Mouse (Mus musculus) liver, postnatal 0 days (tissue): ENCODE measurements around the gene Lmbrd2.

Experiments
- CTCF ChIP-seq: sonication (generic); IDR thresholded peaks from 2 replicates; pipeline ENCODE4 v1.5.1; 2016; ENCODE audit warnings: antibody characterized with exemption, low read depth
- EP300 ChIP-seq: IDR thresholded peaks from 2 replicates; pipeline ENCODE4 v1.6.1; 2016; ENCODE audit warnings: antibody characterized with exemption, low read depth, mild to moderate bottlenecking

DNA sequence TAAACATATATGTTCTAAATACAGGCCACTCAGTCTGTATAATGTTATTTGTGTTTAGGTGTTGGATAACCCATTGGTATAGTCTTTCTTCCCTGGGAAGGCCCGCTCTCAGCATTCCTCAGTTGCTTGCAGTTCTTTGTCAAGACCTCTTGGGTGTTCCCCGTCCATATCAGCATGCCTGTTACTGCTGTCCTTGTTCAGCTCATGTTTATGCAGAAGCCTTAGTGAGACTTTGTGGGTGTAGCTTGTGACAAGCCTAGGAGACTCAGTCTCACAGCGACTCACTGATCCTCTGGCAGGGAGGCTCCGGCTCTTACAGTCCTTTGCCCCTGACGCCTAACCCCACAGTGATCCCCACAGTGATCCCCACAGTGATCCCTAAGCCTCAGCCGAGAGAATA, 23.8 kb downstream of the Lmbrd2 start:
- TF ChIP-seq CTCF (no peak), EP300 (no peak)
